Mouse (Mus musculus): Measurements from ENCODE around the gene Ppib. TPM values are rescaled to one million over a fixed set of nuclear protein-coding genes. Genes with fewer than 3 reads are reported as not detected.

Gene Ppib
- total and polyA plus RNA-seq, 3 experiments: 268 to 550 (median 477) TPM

- no peak for DNase-seq (ENCODE audit: extremely low read depth)
- in situ Hi-C loops (cut with MboI; ENCODE audit: low pct_ligation_motif_present, low pct_unique_long_range_greater_than_20kb, low sequenced_read_pairs): no loop called here
- Histone ChIP-seq H3K9ac (ENCODE audit: insufficient read depth, low read depth) (no peak overlapping the region), H3K4me2 (ENCODE audit: insufficient read depth, low read depth, poor library complexity, severe bottlenecking) (no peak overlapping the region), H3K4me3 (replicated peaks in 1 of 3; ENCODE audit: low read depth in 2 of 3, low read length in 2 of 3, poor library complexity in 1 of 3) (no peak overlapping the region), H3K79me2 (replicated peaks; ENCODE audit: control insufficient read depth, extremely low read depth, insufficient read depth, poor library complexity, severe bottlenecking) (no peaks in the 10 kb centered on the region), H3K27me3 (replicated peaks) (no peaks in the 10 kb centered on the region), H3K4me1 (ENCODE audit: control insufficient read depth in 1 of 2, insufficient read depth in 2 of 2) (peaks cover 0 to 6% of the 10 kb centered on the region in 2 experiments; a peak in 1 of 4 replicates), H3K36me3 (replicated peaks in 1 of 2; ENCODE audit: control insufficient read depth in 1 of 2, insufficient read depth in 1 of 2, low read length in 1 of 2) (peaks cover 24 to 66% of the 10 kb centered on the region in 2 experiments), H3K9me3 (replicated peaks; ENCODE audit: low read length) (no peaks in the 10 kb centered on the region), H3K27ac (ENCODE audit: insufficient read depth, low read depth) (no peak overlapping the region)
- TF ChIP-seq ZC3H11A (IDR thresholded peaks at IDR 0.05; ENCODE audit: low read depth, low read length): no peak
- no peak for TF ChIP-seq UBTF (IDR thresholded peaks at IDR 0.05; ENCODE audit: low read depth, low read length)
- no peak for TF ChIP-seq ELF1 (IDR thresholded peaks at IDR 0.05; ENCODE audit: low read depth, low read length)
- TF ChIP-seq GABPA (IDR thresholded peaks at IDR 0.05; ENCODE audit: insufficient replicate concordance, low read depth, low read length): no peak
- TF ChIP-seq KAT2A (IDR thresholded peaks at IDR 0.05; ENCODE audit: insufficient replicate concordance, low read length): no peak
- TF ChIP-seq RCOR1 (conservative IDR thresholded peaks at IDR 0.05; ENCODE audit: low read depth, low read length): no peak
- no peak for TF ChIP-seq MAX (IDR thresholded peaks at IDR 0.05; ENCODE audit: low read length)
- TF ChIP-seq BHLHE40 (IDR thresholded peaks at IDR 0.05; ENCODE audit: low read depth, low read length): no peak
- no peak for TF ChIP-seq ZKSCAN1 (IDR thresholded peaks at IDR 0.05; ENCODE audit: borderline replicate concordance, low read depth, low read length)
- TF ChIP-seq ZMIZ1 (IDR thresholded peaks at IDR 0.05; ENCODE audit: low read depth, low read length): no peak
- TF ChIP-seq PAX5 (IDR thresholded peaks at IDR 0.05; ENCODE audit: low read length): no peak
- no peak for TF ChIP-seq POLR2A (IDR thresholded peaks at IDR 0.05; ENCODE audit: low read depth, low read length)
- no peak for TF ChIP-seq JUND (conservative IDR thresholded peaks at IDR 0.05; ENCODE audit: low read depth, low read length)
- dilution Hi-C loops (cut with MboI; ENCODE audit: extremely low pct_ligation_motif_present, extremely low pct_unique_long_range_greater_than_20kb, low sequenced_read_pairs): no loop called here
Observed at GRCm38 (mm10) chr9:66043241-66043640, 16.8 kb upstream of the Ppib start.

- H3K36me3 ChIP-seq (replicated peaks in 1 of 2; ENCODE audit: control insufficient read depth in 1 of 2, insufficient read depth in 1 of 2, low read length in 1 of 2): peaks cover 0 to 13% of the 10 kb centered on the region in 2 experiments
- dilution Hi-C loops (cut with MboI; ENCODE audit: extremely low pct_ligation_motif_present, extremely low pct_unique_long_range_greater_than_20kb, low sequenced_read_pairs): no loop called here
- in situ Hi-C loops (cut with MboI; ENCODE audit: low pct_ligation_motif_present, low pct_unique_long_range_greater_than_20kb, low sequenced_read_pairs): no loop called here
- no peak for TF ChIP-seq BHLHE40 (IDR thresholded peaks at IDR 0.05; ENCODE audit: low read depth, low read length)
- TF ChIP-seq RAD21 (IDR thresholded peaks at IDR 0.05; ENCODE audit: low read depth, low read length): no peak; the same call in 1 of the 2 replicates
- TF ChIP-seq TBP (conservative IDR thresholded peaks at IDR 0.05; ENCODE audit: low read depth, low read length): no peak
- no peak for TF ChIP-seq E2F4 (IDR thresholded peaks at IDR 0.05; ENCODE audit: insufficient replicate concordance, low read depth, low read length)
- TF ChIP-seq CTCF (conservative IDR thresholded peaks at IDR 0.05 in 1 of 2, IDR thresholded peaks at IDR 0.05 in 1 of 2; ENCODE audit: low read depth in 2 of 2, low read length in 2 of 2): 0 out of 4 replicates have a peak, but pooled peaks of 1 of the 2 experiments have one; percentile 8
- no peak for TF ChIP-seq JUN (IDR thresholded peaks at IDR 0.05; ENCODE audit: insufficient read depth, low read depth, low read length)
- no peak for TF ChIP-seq ZC3H11A (IDR thresholded peaks at IDR 0.05; ENCODE audit: low read depth, low read length)
- TF ChIP-seq ZMIZ1 (IDR thresholded peaks at IDR 0.05; ENCODE audit: low read depth, low read length): no peak
- no peak for TF ChIP-seq MEF2A (IDR thresholded peaks at IDR 0.05; ENCODE audit: borderline replicate concordance, low read depth, low read length)
- peak; percentile 78 for TF ChIP-seq ZNF384 (IDR thresholded peaks at IDR 0.05; ENCODE audit: low read depth, low read length)
- TF ChIP-seq USF1 (IDR thresholded peaks at IDR 0.05; ENCODE audit: low read depth, low read length): no peak
- peaks cover 5% of the 10 kb centered on the region for H3K9me3 ChIP-seq (replicated peaks; ENCODE audit: low read length)
- H3K4me2 ChIP-seq (ENCODE audit: insufficient read depth, low read depth, poor library complexity, severe bottlenecking): no peak overlapping the region
- no peaks in the 10 kb centered on the region for H3K79me2 ChIP-seq (replicated peaks; ENCODE audit: control insufficient read depth, extremely low read depth, insufficient read depth, poor library complexity, severe bottlenecking)
- no peak overlapping the region for H3K9ac ChIP-seq (ENCODE audit: insufficient read depth, low read depth)
- H3K4me3 ChIP-seq (replicated peaks in 1 of 3; ENCODE audit: low read depth in 2 of 3, low read length in 2 of 3, poor library complexity in 1 of 3): no peak overlapping the region
- no peak for DNase-seq (ENCODE audit: extremely low read depth)
- no peaks in the 10 kb centered on the region for H3K4me1 ChIP-seq (ENCODE audit: control insufficient read depth in 1 of 2, insufficient read depth in 2 of 2)
- no peaks in the 10 kb centered on the region for H3K27me3 ChIP-seq (replicated peaks)
- H3K27ac ChIP-seq (ENCODE audit: insufficient read depth, low read depth): no peak overlapping the region
Observed at GRCm38 (mm10) chr9:66049931-66050601, 10.0 kb upstream of the Ppib start.
